Mouse (Mus musculus): ENCODE measurements around the gene Acsm5. TPM values are rescaled to one million over a fixed set of nuclear protein-coding genes. Genes with fewer than 3 reads are reported as not detected.

Gene Acsm5
- total RNA-seq (2021) = 1 to 10 TPM in 1 of 2 experiments, under 1 TPM in 1; 0.73 to 1.5 TPM
- long read RNA-seq, experiment 1, partial matches to known transcripts = 0 of 1 reads
- long read RNA-seq, experiment 1, other reads (novel, unspliced or antisense) = 1 of 1 reads
- long read RNA-seq, experiment 2, partial matches to known transcripts = 0 of 1 reads
- long read RNA-seq, experiment 2, other reads (novel, unspliced or antisense) = 0 of 1 reads

DNA sequence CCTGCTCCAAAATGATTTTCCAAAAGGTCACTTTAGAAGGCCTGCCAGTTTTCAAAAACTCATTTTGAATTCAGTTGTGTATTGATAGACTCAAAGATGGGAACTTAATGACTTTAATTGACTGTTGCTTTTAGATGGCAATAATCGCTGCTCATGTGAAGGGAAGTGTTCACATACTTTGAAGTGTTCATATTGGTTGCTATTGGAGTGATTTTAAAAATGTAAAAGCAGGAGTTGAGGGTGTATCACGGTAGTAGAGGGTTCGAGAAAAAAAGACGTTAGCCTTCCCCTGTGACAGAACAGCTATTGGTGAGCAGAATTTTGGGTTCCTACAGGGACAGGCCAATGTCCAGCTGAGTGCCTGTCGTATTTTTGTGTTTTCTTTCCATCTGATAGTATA lies at the start of gene Acsm5:
Acsm5 (plus strand) TSS at position 301 of the 400 bp plus-strand sequence.
- no peak for DNase-seq (ENCODE audit: low spot score in 2 of 2)

GRCm38 (mm10) chr7:119476500-119477389 lies 42.5 kb upstream of the Acsm5 start:
- no peak for DNase-seq (ENCODE audit: low spot score in 2 of 2)

DNA sequence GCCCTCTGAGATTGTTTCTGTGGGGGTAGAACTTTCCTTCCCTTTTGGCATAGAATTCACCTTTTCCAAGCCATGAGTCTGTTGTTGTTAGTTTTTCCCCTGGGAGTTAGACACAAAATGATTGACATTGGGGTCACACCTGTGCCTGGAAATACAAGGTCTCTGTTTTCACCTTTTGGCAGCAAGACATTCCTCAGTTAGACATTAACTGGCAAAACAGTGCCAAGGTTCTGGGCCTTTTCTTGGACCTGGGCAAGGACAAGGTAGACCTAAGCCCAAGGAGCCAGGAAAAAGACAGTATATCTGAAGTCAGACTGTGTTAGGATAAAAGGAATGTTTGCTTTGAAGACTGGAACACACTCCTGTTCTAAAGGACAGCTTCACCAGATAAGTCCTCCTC lies 40.0 kb upstream of the Acsm5 start, which contains the start of gene Umod:
Umod (minus strand) TSS at position 27 of the 400 bp plus-strand sequence.
- no peak for DNase-seq (ENCODE audit: low spot score in 2 of 2)

- DNase-seq (ENCODE audit: low spot score in 2 of 2) = no peak
Observed at GRCm38 (mm10) chr7:119484154-119484553, 35.1 kb upstream of the Acsm5 start.

DNA sequence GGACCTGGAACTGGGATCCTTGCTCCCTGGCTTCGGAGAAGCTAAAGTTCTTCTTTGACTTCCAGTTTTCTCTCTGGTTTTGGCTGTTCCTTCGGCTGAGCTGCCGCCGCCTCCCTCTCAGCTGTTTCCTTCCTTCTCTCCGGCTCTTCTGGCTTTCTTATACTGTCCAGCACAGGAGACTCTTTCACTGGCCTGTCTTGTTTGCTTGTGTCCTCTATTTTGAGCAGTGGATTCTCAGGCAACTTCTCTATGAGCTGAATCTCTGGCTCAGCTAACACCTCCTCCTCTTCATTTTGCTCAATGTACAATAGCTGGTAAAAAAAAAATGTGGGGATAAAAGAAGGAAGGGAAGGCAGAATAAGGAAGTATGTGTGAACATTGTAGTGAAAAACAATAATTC lies 32.6 kb upstream of the Acsm5 start:
- peak; percentile 4 to 28 for DNase-seq (ENCODE audit: low spot score in 2 of 2)

DNA sequence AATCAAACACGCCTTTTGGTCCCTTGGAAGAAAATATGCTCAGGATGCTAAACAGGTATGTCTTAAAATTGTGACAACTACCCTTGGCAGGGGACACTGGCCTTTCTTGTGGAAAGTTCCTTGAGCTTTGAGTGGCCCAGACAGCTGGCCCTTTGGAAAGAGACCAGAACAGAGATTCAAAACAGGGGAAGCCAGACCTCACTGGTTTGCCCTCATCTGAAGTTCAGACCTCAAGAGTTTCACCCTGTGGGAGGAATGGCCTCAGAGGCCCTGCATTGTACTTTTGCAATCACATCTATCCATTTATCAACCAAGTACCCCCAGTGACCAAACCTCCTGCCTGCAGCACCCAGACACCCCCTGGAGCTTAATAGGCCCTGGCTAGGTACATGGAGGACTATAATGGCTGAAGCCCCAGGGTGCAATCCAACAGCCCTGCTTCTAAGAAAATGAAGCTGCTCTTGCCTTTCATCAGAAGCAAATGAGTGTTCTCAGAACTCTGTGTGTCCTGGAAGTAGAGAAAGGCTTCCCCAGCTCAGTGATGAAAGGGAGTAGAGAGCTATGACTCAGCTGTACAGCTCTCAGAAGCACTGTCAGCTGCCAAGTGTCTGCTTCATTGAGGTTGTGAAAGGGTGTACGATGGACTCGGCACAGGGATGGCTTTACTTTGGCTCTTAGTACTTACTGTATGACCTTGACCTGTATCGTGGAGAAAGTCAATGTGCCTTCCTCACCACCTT lies 29.1 kb upstream of the Acsm5 start:
- DNase-seq (ENCODE audit: low spot score in 2 of 2) = no peak

GRCm38 (mm10) chr7:119511143-119511542 lies 8.1 kb upstream of the Acsm5 start:
- no peak for DNase-seq (ENCODE audit: low spot score in 2 of 2)

GRCm38 (mm10) chr7:119513056-119513455 lies 6.2 kb upstream of the Acsm5 start:
- peak; percentile 45 to 72 for DNase-seq (ENCODE audit: low spot score in 2 of 2)

DNA sequence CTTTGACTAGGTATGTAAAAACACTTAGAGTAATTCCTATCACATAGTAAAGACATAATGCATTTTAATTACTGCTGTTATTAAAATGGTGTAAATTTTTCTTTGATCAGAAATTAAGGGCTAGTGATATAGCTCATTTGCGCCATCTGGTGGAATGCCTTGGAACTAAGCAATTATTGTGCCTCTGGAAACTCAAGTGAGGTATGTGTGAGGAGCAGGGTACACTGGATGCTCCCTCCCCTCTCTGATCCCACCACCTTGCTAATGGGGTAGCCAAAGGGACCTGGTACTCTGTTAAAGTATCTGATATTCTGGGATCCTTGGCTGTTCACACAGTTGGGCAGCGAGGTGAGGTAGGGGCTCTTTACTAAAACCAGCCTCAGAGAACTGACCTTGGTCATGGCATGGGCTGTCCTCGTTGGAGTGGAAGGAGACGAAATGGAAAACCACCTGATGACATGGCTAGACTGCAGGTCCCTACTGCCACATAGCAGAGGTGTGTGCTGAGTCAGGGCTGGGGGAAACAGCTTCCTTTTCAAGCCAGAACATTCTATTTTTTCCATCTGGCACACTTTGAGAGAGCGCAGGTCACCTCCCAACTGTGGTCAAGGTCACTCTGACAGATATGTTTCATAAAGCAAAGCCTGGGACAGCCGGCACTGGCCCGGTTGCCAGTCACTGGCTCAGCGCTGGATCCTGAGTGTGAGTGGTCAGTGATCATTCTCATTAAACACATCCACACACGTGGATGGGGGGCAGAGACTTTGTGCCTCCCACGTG lies 3.6 kb upstream of the Acsm5 start:
- DNase-seq (ENCODE audit: low spot score in 2 of 2) = peak; percentile 52 to 66

DNA sequence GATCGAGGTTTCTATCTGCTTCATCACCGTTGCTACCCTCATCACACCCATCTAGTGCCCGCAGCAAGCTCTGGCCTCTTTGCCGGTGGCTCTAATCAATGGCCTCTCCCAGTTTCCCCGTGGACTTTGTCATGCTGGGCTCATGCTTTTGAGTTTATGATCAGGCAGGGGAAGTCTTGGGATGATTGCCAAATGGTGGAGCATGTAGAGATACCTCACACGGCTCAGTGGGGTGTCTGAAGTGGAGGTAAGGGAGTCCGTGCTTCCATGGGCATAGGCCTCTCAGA lies 3.0 kb upstream of the Acsm5 start:
- DNase-seq (ENCODE audit: low spot score in 2 of 2) = no peak

DNA sequence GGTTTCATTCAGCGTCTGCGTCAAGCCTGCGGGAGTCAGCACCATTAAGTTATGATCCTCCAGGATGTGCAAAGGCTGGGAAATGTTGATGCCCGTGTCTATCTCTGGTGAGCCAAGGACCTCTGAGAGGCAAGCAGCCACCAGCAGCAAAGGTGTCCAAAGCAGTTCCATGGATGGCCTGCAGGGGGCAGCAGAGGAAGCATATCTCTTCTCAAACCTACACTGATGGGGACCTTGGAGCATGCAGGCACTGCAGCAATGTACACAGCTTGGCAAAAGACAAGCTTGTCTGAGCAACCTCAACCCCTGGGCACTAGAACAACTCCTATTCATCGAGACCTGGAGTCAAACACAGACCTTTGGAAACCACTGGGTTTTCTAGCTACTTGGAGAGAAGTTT lies 391 bp downstream of the Acsm5 start:
- DNase-seq (ENCODE audit: low spot score in 2 of 2) = peak; percentile 82

- no peak for DNase-seq (ENCODE audit: low spot score in 2 of 2)
Observed at GRCm38 (mm10) chr7:119521816-119522215, 2.6 kb downstream of the Acsm5 start.

DNA sequence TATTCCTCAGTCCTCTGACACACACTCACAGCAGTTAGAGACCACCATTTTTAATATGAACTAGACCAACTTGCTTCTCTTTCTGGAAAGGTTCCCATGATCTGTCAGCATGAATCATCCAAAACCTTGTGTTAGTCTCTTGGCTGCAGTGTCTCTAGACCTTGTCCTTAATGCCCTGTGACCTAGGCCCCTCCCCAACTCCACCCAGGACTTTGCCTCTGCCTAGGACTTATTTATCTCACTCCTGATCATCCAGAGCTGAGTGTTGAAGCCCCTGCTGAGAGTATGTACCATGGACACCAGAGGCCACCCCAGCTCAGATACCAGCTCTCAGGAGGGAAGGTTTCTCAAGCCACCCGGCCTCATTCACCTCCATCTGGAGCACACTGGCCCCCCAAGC lies 3.1 kb downstream of the Acsm5 start:
- no peak for DNase-seq (ENCODE audit: low spot score in 2 of 2)

DNA sequence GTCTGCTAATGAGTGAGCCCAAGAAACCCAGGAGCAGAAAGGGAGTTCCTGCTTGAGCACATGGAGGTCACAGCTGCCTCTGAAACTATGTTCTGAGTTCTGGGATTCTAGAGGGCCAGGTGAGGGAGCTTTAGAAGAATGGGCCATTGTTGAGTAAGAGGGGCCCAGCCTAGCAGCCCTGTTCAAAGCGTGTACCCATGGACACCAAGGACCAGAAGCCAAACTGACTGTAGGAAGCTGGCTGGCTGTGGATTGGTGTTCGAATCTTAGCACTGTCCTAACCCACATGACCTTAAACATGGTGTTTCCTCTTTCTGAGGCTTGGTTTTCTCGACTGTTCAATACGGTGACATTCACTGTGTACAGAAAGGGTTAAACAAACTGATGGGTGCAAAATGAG lies 4.1 kb downstream of the Acsm5 start, which contains the start of gene Pdilt:
Pdilt (minus strand) TSS at position 101 of the 400 bp plus-strand sequence.
- no peak for DNase-seq (ENCODE audit: low spot score in 2 of 2)

DNA sequence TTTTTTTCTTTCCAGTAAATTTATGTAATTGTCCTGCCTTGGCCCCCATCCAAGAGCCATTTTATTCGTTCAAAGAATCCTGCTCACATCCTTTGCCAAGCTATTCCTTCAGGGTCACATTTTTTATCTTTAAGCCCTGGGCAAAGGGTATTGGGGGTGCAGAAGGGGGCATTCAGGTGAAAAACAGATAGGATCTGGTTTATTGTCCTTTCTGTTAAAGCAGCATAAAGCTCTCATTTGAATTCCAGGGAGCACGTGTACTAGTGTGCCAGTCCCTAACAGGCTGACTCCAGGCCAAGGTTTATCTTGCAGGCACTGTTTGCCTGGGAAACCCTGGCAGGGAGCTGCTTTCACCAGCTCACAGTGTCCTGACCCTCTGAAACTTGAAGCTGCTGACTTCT lies 6.6 kb downstream of the Acsm5 start:
- no peak for DNase-seq (ENCODE audit: low spot score in 2 of 2)

DNA sequence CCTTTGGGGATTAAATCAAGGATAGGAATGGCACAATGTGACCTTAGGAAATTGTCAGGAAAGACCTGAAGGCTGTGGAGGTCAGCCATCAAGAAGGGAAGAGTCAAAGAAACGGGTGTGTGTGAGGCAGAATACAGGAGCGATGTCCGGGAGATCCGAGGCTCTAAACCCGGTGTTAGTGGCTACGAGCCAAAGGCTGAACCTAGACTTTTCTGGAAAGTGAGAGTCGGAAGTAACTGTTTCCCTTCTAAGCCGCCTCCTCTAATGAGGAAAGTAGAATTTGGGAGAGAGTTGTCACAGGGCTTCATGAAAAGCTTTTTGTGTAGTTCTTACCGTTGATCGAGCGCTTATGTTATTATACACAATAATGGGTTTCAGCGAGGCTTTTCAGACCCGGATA lies 7.2 kb downstream of the Acsm5 start:
- DNase-seq (ENCODE audit: low spot score in 2 of 2) = no peak

DNA sequence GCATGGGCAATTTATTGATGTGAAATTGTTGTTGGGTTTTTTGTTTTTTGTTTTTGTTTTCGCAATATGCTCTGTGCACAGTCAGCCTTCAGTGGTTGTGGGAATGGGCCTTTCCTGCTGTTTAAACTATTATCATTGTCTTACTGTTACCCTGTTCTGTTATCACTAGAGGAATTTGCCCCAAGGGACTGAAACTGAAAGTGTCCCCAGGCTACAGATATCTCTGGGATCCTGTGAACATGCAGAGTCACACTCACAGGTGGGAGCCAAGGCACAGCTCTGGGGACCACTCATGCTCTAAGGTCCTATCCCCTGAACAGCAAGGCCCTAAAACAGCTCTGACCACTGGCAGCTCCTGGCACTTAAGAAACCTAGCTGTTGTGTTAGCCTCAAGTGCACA lies 7.9 kb downstream of the Acsm5 start:
- no peak for DNase-seq (ENCODE audit: low spot score in 2 of 2)

DNA sequence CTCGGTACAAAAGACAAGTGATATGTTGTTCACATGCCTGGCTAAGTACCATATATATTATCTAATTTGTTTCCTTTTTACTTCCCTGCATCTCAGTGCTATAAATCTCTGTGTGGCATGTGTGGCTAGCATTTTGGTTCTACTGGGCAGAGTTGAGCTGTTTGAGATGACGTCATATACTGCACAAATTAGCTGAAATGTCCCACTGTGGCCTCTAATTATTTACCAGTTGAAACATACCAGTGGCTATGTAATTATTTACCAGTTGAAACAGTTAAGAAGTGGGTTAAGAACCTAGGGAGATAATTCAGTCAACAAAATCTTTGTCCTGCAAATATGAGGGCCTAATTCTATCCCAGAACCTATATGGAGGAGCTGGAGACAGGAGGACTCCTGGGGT lies 8.3 kb downstream of the Acsm5 start:
- no peak for DNase-seq (ENCODE audit: low spot score in 2 of 2)

DNA sequence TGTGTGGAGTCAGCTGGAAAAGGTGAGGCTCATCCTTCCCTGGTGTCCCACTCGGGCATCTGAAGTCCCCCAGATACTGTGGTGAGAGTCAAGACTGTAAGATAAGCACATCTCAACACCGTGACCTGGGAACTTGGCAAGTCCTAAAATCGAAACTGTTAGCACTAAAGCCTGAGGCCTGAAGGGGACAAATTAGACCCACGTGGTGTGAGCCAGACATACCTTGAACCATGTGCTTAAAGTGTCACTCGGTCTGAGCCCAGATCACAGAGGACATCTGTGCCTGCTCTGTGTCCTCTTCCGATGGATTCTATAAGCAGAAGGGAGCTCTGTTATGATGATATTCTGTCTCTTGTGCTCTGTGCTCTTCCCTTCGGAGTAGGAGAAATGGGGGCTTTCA lies 9.4 kb downstream of the Acsm5 start:
- DNase-seq (ENCODE audit: low spot score in 2 of 2) = no peak

DNA sequence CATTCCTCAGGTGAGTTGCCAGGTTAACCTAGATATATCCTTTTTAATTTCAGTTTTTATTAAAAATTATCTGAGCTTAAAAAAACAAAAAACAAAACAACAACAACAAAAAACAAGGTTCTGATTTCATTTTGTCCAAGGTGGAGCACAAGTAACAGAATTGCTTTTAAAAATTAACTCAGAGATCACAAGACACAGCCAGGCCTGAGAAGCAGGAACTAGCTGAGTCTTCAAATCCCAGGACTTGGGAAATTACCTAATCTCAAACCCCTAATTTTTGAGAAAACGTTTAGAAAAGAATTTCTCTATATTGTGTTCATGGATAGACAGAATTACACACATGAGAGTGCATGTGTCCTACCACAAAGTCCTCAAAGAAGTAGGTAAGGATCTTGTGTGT lies 13.7 kb downstream of the Acsm5 start:
- no peak for DNase-seq (ENCODE audit: low spot score in 2 of 2)

- no peak for DNase-seq (ENCODE audit: low spot score in 2 of 2)
Observed at GRCm38 (mm10) chr7:119534389-119534788, 15.1 kb downstream of the Acsm5 start.

Data from left cerebral cortex, adult 18-20 months (tissue).